Mouse (Mus musculus) neural tube, embryonic 14.5 days (tissue): ENCODE measurements at regions not wholly inside any gene's neighbourhood (a gene's known extent, or its start where the extent isn't known, plus 50 kb on each side); places are given as distances from the start of the nearest gene placed in this dataset.

Experiments used
- ATAC-seq: fragments of 200-750 bp; cut with Nextera tagmentation; 2 replicates; pipeline ENCODE4 v1.8.0; 2017; ENCODE audit warnings: low read depth, mild to moderate bottlenecking, moderate TSS enrichment, moderate library complexity
- H3K27ac ChIP-seq: fragments of 300-500 bp; sonication (generic); 2 replicates; pipeline ENCODE4 v1.5.1; 2014; ENCODE audit warnings: low read depth, mild to moderate bottlenecking, control low read depth, low read length, moderate library complexity, mixed read lengths
- H3K27me3 ChIP-seq: fragments of 300-500 bp; sonication (generic); 2 replicates; pipeline ENCODE4 v1.6.1; 2014; ENCODE audit warnings: low read length; ENCODE audit not compliant: control insufficient read depth, insufficient read depth
- H3K36me3 ChIP-seq: fragments of 300-500 bp; sonication (generic); 2 replicates; pipeline ENCODE4 v1.6.1; 2014; ENCODE audit warnings: low read length, mixed read lengths; ENCODE audit not compliant: control insufficient read depth, insufficient read depth
- H3K4me1 ChIP-seq: fragments of 300-500 bp; sonication (generic); 2 replicates; pipeline ENCODE4 v1.6.1; 2014; ENCODE audit warnings: low read length; ENCODE audit not compliant: control insufficient read depth, insufficient read depth
- H3K4me2 ChIP-seq: fragments of 300-500 bp; sonication (generic); 2 replicates; pipeline ENCODE4 v1.6.1; 2014; ENCODE audit warnings: mild to moderate bottlenecking, low read depth, low read length, control low read depth
- H3K4me3 ChIP-seq: fragments of 300-500 bp; sonication (generic); 2 replicates; pipeline ENCODE4 v1.5.1; 2014; ENCODE audit warnings: low read depth, low read length, control low read depth, mixed read lengths
- H3K9ac ChIP-seq: fragments of 300-500 bp; sonication (generic); replicated peaks from 2 replicates; pipeline ENCODE4 v1.6.1; 2014; ENCODE audit warnings: low read depth, mild to moderate bottlenecking, control low read depth, low read length, mixed read lengths
- H3K9me3 ChIP-seq: fragments of 300-500 bp; sonication (generic); 2 replicates; pipeline ENCODE4 v1.6.1; 2016; ENCODE audit warnings: low read length; ENCODE audit not compliant: control insufficient read depth
- WGBS: fragments of 180-500 bp; shearing (Covaris S2); extraction: QIAGEN DNeasy Blood & Tissue Kit; methylation state at CpG from one replicate; pipeline ENCODE4 v1.1.7; 2014; 5-methylcytosine and 5-hydroxymethylcytosine counted together

GRCm38 (mm10) chr7:73322466-73323151, 52.7 kb upstream of the Rgma start:
- ATAC-seq = no peak
- 92% methylated on average over 8 of the region's 8 CpGs for WGBS
- no peak overlapping the region for H3K4me2 ChIP-seq

GRCm38 (mm10) chr7:73323556-73323955, 51.8 kb upstream of the Rgma start:
- H3K9ac ChIP-seq = no peak overlapping the region
- peaks cover 5% of the 10 kb centered on the region; the same call in 1 of the 2 replicates for H3K4me1 ChIP-seq
- H3K27me3 ChIP-seq = no peaks in the 10 kb centered on the region
- H3K27ac ChIP-seq = no peak overlapping the region
- no peaks in the 10 kb centered on the region for H3K36me3 ChIP-seq
- H3K9me3 ChIP-seq = no peaks in the 10 kb centered on the region
- no peak overlapping the region for H3K4me3 ChIP-seq
- no peak overlapping the region for H3K4me2 ChIP-seq
- WGBS = 59% methylated on average over 12 of the region's 12 CpGs
- no peak for ATAC-seq

More at GRCm38 (mm10) chr7:73322466-73323151, 52.7 kb upstream of the Rgma start:
- no peak overlapping the region for H3K27ac ChIP-seq
- H3K9ac ChIP-seq = no peak overlapping the region
- no peaks in the 10 kb centered on the region for H3K27me3 ChIP-seq
- no peaks in the 10 kb centered on the region for H3K9me3 ChIP-seq
- H3K4me3 ChIP-seq = no peak overlapping the region
- no peaks in the 10 kb centered on the region for H3K36me3 ChIP-seq
- H3K4me1 ChIP-seq = no peaks in the 10 kb centered on the region; the same call in 1 of the 2 replicates

- H3K9me3 ChIP-seq = no peaks in the 10 kb centered on the region
- no peak overlapping the region for H3K27ac ChIP-seq
- no peaks in the 10 kb centered on the region for H3K36me3 ChIP-seq
- no peak overlapping the region for H3K9ac ChIP-seq
- ATAC-seq = no peak
- H3K4me1 ChIP-seq = peaks cover 7% of the 10 kb centered on the region; the same call in 1 of the 2 replicates
- H3K4me3 ChIP-seq = no peak overlapping the region
- no peaks in the 10 kb centered on the region for H3K27me3 ChIP-seq
- H3K4me2 ChIP-seq = no peak overlapping the region
- WGBS = 96% methylated on average over 5 of the region's 5 CpGs
These were observed 49.8 kb upstream of the Rgma start for GRCm38 (mm10) chr7:73325503-73325902.
